Mouse (Mus musculus) layer of hippocampus, adult 8-10 months (tissue): Measurements from ENCODE around the gene Unk. TPM values are rescaled to one million over a fixed set of nuclear protein-coding genes. Genes with fewer than 3 reads are reported as not detected.

Experiments used
- DNase-seq, 2 experiments: peaks; one replicate each; pipeline ENCODE4 v3.0.0; 2022; ENCODE audit warnings: low spot score in 2 of 2
- total RNA-seq, 4 experiments: library from RNA; stranded (reverse); gene quantifications; 2 replicates each; pipeline ENCODE4 v1.2.4; 2022

The Unk gene
- total RNA-seq, 4 experiments from 2014 or later: 26.3 to 31.6 (median 28.2) TPM

GRCm38 (mm10) chr11:116029086-116029865 is 846 bp upstream of the Unk start:
- DNase-seq: no peak

GRCm38 (mm10) chr11:116030898-116031845 is 1.1 kb downstream of the Unk start:
- DNase-seq: no peak

- DNase-seq: no peak
Measured at GRCm38 (mm10) chr11:116034584-116034983, 4.5 kb downstream of the Unk start.

- DNase-seq: no peak
Measured at GRCm38 (mm10) chr11:116036671-116037070, 6.5 kb downstream of the Unk start.

- DNase-seq: no peak
Measured at GRCm38 (mm10) chr11:116037826-116038225, 7.7 kb downstream of the Unk start.

- DNase-seq: no peak
Measured at GRCm38 (mm10) chr11:116040593-116040992, 10.5 kb downstream of the Unk start.

GRCm38 (mm10) chr11:116041833-116042232 is 11.7 kb downstream of the Unk start:
- no peak for DNase-seq

- no peak for DNase-seq
Measured at GRCm38 (mm10) chr11:116042372-116043138, 12.4 kb downstream of the Unk start.

- no peak for DNase-seq
Measured at GRCm38 (mm10) chr11:116043286-116043685, 13.2 kb downstream of the Unk start.

- DNase-seq: no peak
Measured at GRCm38 (mm10) chr11:116045173-116045572, 15.1 kb downstream of the Unk start.

- no peak for DNase-seq
Measured at GRCm38 (mm10) chr11:116049610-116050009, 19.5 kb downstream of the Unk start.

- DNase-seq: no peak
Measured at GRCm38 (mm10) chr11:116050196-116050595, 20.1 kb downstream of the Unk start.

GRCm38 (mm10) chr11:116053510-116054229 is 23.5 kb downstream of the Unk start:
- DNase-seq: no peak

GRCm38 (mm10) chr11:116055873-116056272 is 25.8 kb downstream of the Unk start:
- DNase-seq: no peak

GRCm38 (mm10) chr11:116057237-116057881 is 27.2 kb downstream of the Unk start:
- DNase-seq: no peak

- peak in 1 of 2 experiments; percentile 69 for DNase-seq
Measured at GRCm38 (mm10) chr11:116058022-116058614, 28.0 kb downstream of the Unk start.

GRCm38 (mm10) chr11:116058868-116059690 is 29.0 kb downstream of the Unk start:
- DNase-seq: no peak

GRCm38 (mm10) chr11:116059691-116060025 is 29.5 kb downstream of the Unk start:
- DNase-seq: no peak

- no peak for DNase-seq
Measured at GRCm38 (mm10) chr11:116060596-116060995, 30.5 kb downstream of the Unk start.
